Mouse (Mus musculus) gastrocnemius, adult 2 months (tissue): ENCODE measurements around the gene Gnat1. TPM values are rescaled to one million over a fixed set of nuclear protein-coding genes. Genes with fewer than 3 reads are reported as not detected.
"Not testable (repeated sequence)": the region's sequence is repeated elsewhere in the genome, so short reads cannot be mapped to it uniquely, and the experiment has no call there.

Experiments used
- DNase-seq: peaks from one replicate; pipeline ENCODE4 v3.0.0; 2022
- H3K27ac ChIP-seq: fragments of 200-600 bp; 2 replicates; pipeline ENCODE4 v1.8.1; 2022; ENCODE audit warnings: mild to moderate bottlenecking
- H3K4me3 ChIP-seq: fragments of 200-600 bp; 2 replicates; pipeline ENCODE4 v1.8.1; 2022; ENCODE audit warnings: mild to moderate bottlenecking, moderate library complexity
- CTCF ChIP-seq: fragments of 200-600 bp; IDR thresholded peaks from 2 replicates; pipeline ENCODE4 v1.8.1; 2022; ENCODE audit warnings: antibody characterized with exemption, mild to moderate bottlenecking, moderate library complexity
- intact Hi-C: fragments of 180-260 bp; cut with DNase I; formaldehyde crosslinking; loops from one replicate; pipeline ENCODE4 v1.15.1; 2025
- total RNA-seq, 2 experiments: library from RNA; stranded (reverse); gene quantifications; 2 replicates each; pipeline ENCODE4 v1.2.3; 2021

Gnat1 gene
- total RNA-seq, 2 experiments from 2014 or later, result not detected

DNA sequence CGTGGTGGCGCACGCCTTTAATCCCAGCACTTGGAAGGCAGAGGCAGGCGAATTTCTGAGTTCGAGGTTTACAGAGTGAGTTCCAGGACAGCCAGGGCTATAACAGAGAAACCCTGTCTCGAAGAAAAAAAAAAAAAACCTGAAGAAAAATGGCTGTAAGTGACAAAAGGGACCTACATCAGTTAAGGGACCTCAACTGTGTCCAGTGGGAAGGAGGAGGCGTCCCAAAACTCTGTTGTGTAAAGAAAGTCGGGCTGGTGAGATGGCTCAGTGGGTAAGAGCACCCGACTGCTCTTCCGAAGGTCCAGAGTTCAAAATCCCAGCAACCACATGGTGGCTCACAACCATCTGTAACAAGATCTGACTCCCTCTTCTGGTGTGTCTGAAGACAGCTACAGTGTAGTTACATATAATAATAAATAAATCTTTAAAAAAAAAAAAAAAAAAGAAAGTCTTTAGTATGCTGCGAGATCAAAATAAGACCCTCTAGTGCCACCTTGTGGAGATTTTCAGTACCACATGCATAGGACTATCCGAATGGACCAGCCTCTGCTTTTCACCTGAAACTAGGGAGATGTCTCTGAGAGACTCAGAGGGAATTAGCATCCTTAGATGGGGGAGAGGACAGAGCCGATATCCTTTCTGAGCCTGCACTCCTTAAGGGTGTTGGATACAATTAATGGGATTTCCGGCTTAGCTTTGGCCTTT is 1.5 kb downstream of the Gnat1 start:
- intact Hi-C loops, H3K27ac ChIP-seq, H3K4me3 ChIP-seq: not testable (repeated sequence)
- peak; percentile 64 for DNase-seq
- TF ChIP-seq CTCF, result peak; percentile 69

GRCm38 (mm10) chr9:107677091-107677784 is 2.3 kb downstream of the Gnat1 start:
- peak; percentile 65 for DNase-seq
- intact Hi-C loops, result no loop called here
- TF ChIP-seq CTCF, result peak; percentile 84
- Histone ChIP-seq H3K4me3 (no peak overlapping the region), H3K27ac (no peak overlapping the region)

DNA sequence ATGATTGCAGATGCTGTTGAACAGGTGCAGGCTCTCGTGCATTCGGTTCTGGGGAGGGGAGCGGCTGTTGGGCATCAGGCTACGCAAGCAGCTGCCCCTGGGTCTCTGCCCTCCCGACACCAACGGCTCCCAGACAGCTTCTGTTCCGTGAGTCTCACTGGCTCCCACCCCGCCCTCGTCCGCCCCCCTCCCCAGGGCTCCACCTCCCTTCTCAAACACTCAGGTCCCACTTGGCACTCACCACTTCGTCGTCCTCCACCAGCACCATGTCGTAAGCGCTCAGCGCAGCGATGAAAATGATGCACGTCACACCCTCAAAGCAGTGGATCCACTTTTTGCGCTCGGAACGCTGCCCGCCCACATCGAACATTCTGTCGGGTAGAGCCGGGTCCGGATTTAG is 3.2 kb downstream of the Gnat1 start:
- no peak for TF ChIP-seq CTCF
- intact Hi-C loops, result loop anchor here (1.0 kb wide), 1 partner anchor 31 kb away; no protein-coding TSS in a partner anchor
- DNase-seq, result no peak
- Histone ChIP-seq H3K27ac (no peak overlapping the region), H3K4me3 (peak overlapping the region; percentile 60)

DNA sequence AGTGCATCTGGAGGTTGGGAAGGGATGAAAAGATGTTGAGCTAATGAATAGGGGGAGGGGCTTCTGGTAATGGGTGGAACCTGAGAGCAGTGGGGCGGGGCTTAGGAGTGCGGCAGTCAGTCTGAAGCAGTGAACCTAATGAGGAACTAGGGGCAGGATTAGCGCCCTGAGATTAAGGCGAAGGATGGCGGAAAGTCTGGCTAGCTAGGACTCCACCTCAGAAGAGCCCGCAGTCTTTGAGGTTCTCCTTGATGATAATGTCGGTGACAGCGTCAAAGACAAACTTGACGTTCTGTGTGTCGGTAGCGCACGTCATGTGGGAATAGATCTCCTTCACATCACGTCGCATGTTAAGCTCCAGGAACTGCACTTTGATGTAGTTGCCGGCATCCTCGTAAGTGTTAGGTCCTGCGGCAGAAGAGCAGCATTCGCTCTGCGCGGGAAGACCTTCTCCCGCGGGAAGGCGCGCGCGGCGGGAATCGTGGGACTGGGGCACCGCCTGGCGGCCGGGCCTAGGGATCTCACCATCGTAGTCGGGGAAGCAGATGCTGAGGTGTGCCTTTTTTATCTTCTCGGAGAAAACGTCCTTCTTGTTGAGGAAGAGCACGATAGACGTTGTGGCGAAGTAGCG is 3.7 kb downstream of the Gnat1 start:
- H3K4me3 ChIP-seq, result peak overlapping the region; percentile 60
- H3K27ac ChIP-seq, result no peak overlapping the region
- intact Hi-C loops, result loop anchor here (1.0 kb wide), 2 partner anchors 30 to 73 kb away; no protein-coding TSS in a partner anchor
- DNase-seq, result peak; percentile 86
- peak; percentile 93 for TF ChIP-seq CTCF

DNA sequence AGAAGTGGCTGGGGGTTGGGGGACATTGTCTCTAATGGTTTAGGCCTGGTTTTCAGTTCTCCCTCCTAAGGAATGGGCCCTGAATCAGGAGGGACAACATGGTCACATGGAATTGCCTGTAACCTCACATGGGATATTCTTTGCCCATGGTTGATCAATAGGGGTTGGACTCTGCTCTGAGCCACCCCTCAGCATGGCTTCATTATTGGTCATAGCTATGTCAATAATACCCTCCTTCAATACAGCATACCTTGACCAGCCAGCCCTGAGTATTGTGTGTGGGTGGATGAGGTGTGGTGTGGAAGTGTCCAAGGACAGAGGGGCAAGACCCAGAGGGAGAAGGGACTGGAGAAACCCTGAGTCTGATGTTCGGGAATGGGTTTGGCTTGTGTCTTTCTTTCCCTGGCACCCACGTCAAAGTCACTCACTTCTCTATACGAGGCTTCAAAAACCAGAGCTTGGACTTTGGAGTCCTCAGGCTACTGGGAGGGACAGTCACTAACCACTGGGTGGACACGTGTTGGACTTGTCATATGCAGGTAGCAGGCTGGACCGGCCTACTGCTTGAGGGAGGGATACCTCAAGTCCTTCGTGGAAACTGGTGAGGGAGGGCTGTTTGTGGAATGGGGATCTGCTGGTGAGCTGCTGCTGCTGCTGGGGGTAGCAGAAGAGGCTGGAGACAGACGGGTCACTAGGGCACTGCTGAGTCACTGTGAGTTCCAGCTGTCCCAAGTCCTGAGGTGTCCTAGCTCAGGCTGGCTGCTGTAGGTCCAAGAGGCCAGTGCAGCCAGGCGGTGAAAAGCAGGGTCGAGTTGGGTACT is 4.7 kb downstream of the Gnat1 start:
- no peak for TF ChIP-seq CTCF
- intact Hi-C loops, result loop anchor here (1.0 kb wide), 1 partner anchor 73 kb away; no protein-coding TSS in a partner anchor
- H3K27ac ChIP-seq, result no peak overlapping the region
- H3K4me3 ChIP-seq, result no peak overlapping the region
- DNase-seq, result no peak

DNA sequence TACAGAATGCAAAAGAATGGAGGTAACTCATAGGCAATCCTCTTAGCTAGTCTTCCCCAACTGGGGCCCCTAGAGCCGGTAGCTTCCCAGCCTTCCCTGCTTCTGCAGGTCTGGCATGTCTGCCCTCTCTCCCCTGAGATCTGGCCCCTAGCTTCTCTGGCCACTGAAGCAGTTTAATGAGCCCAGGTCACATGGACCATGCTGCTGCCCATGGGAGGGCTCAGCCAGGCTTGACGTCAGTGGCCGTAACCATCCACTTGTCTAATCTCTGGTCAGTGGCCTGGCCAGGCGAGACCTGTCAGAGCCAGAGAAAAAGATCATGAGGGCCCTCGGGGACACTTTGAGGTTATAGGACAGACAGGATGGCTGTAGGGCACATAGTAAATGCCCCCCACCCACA is 9.3 kb downstream of the Gnat1 start:
- intact Hi-C loops, result no loop called here
- TF ChIP-seq CTCF, result no peak
- Histone ChIP-seq H3K27ac (peak overlapping the region; percentile 97), H3K4me3 (no peak overlapping the region)
- peak; percentile 84 for DNase-seq

DNA sequence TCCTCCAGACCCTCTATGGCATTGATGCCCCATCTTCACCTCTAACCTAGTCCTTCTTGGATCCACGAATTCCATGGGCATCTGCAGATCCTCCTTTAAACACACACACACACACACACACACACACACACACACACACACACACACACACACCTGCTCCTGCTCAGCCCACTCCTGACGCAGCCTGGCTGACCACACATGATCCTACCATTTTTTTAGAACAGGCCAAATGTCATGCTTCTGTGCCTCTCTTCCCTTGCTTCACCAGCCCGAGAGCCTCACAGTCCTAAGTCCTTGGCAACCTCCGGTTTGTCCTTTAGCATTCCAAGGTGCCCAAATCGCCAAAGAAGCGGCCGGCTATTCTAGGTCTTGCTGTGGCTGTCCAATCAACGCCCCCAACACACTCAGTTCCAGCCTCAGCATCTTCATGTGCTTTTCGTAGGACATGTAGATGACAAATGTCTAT is 10.0 kb downstream of the Gnat1 start, which contains the start of gene Slc38a3:
Slc38a3 (minus strand) TSS at position 51 of the 466 bp plus-strand sequence.
- Histone ChIP-seq H3K4me3 (peak within 1 kb of the TSS; percentile 84; the same call in 1 of the 2 replicates), H3K27ac (peak within 1 kb of the TSS; percentile 97)
- intact Hi-C loops, result no loop called here
- no peak for DNase-seq
- no peak for TF ChIP-seq CTCF

GRCm38 (mm10) chr9:107668916-107669315 is 10.6 kb downstream of the Gnat1 start:
- no peak for TF ChIP-seq CTCF
- Histone ChIP-seq H3K27ac (peak overlapping the region; percentile 97), H3K4me3 (no peak overlapping the region)
- no peak for DNase-seq
- intact Hi-C loops, result no loop called here

GRCm38 (mm10) chr9:107668011-107668410 is 11.5 kb downstream of the Gnat1 start:
- DNase-seq, result peak; percentile 52
- intact Hi-C loops, result no loop called here
- H3K4me3 ChIP-seq, result peak overlapping the region; percentile 84
- no peak for TF ChIP-seq CTCF
- peak overlapping the region; percentile 97 for H3K27ac ChIP-seq

GRCm38 (mm10) chr9:107667219-107667618 is 12.3 kb downstream of the Gnat1 start:
- intact Hi-C loops, result no loop called here
- Histone ChIP-seq H3K27ac (peak overlapping the region; percentile 97), H3K4me3 (peak overlapping the region; percentile 84)
- no peak for TF ChIP-seq CTCF
- peak; percentile 90 for DNase-seq

GRCm38 (mm10) chr9:107666751-107667205 is 12.7 kb downstream of the Gnat1 start:
- DNase-seq, result peak; percentile 90
- Histone ChIP-seq H3K4me3 (peak overlapping the region; percentile 84), H3K27ac (peak overlapping the region; percentile 97)
- intact Hi-C loops, result no loop called here
- no peak for TF ChIP-seq CTCF

- no peak for TF ChIP-seq CTCF
- H3K27ac ChIP-seq, result peak overlapping the region; percentile 97; the same call in 1 of the 2 replicates
- H3K4me3 ChIP-seq, result peak overlapping the region; percentile 84
- no peak for DNase-seq
- intact Hi-C loops, result no loop called here
These were observed 14.2 kb downstream of the Gnat1 start for GRCm38 (mm10) chr9:107665308-107665707.
